Mouse (Mus musculus): ENCODE results near the gene Gm1110. TPM values are rescaled to one million over a fixed set of nuclear protein-coding genes. Genes with fewer than 3 reads are reported as not detected.
"Not testable (repeated sequence)": the region's sequence is repeated elsewhere in the genome, so short reads cannot be mapped to it uniquely, and the experiment has no call there.

The Gm1110 gene
- total RNA-seq (2022): not detected

- DNase-seq (ENCODE audit: low spot score in 2 of 2): no peak
Observed at GRCm38 (mm10) chr9:26922909-26923526, at the start of gene Gm1110. Gm1110 (minus strand) TSS chr9:26923111.

DNA sequence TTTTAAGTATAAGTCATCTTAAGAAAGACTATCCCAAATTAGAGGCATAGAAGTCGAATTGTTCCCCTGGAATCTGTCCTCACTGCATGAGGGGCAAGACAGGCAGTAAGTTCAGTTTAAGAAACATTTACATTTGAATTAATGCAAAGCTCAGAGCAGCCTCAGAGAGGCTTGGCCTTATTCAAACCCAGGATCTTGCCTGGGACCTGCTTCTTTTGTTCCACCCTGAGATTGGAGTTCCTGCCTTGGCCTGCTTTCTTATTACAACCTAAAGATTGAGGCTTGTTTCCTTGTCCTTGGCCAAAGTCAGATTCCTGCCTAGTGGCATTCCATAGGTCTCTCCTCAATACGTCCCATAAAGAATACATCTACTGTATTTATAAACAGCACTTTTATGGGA, 24.9 kb upstream of the Gm1110 start:
- DNase-seq (ENCODE audit: low spot score in 2 of 2): no peak

DNA sequence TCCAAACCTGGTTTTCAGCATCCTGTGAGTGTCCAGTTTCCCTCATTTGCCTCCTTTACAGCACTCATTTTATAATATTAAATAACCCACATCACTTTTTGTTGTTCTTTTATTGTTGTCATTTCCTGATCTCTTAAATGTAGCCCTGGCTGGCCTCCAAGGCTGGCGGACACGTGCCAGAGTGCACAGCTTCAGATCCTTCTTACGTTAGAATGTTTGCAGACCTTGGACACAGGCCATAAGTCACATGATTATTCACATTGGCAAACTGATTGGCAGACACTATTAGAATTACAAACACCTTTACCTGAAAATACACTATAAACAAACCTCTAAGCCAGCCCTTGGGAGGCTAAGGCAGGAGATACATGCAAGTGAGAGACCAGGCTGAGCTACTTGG, 1.2 kb upstream of the Gm1110 start:
- DNase-seq (ENCODE audit: low spot score in 2 of 2): no peak

GRCm38 (mm10) chr9:26919778-26920177, 3.1 kb downstream of the Gm1110 start:
- no peak for DNase-seq (ENCODE audit: low spot score in 2 of 2)

DNA sequence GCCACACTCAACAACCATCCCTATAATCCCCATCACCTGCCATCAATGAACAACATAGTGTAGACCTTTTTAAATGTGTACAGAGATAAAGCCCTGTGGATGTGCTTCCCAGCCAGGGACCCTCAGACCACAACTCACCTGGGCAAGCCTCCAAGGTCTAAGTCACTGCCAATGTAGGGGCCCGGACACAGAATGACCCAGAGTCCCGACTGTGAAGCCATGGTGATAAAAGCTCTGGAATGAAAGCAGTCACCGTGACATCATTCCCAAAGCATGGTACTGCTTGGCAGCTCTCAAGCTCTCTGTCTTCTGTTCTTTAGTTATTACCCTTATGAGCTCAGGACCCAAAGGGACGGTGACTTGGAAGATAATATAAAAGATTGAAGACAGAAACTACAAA, 9.8 kb downstream of the Gm1110 start:
- no peak for DNase-seq (ENCODE audit: low spot score in 2 of 2)

DNA sequence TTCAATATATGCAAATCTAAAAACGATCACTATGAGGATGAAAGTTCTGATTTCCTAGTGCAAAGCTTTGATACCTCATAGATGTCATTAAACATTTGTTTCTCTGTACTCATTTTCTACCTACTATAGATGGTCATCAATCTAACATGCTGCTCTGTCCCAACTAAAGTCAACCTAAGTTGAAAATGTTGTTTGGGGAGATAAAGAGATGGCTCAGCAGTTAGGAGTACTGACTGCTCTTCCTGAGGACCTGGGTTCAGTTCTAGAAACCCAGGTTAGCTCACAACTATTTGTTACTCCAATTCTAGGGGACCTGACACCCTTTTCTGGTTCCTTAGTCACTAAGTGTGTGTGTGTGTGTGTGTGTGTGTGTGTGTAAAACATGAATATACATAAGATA, 11.7 kb downstream of the Gm1110 start:
- DNase-seq (ENCODE audit: low spot score in 2 of 2): no peak

- DNase-seq (ENCODE audit: low spot score in 2 of 2): not testable (repeated sequence)
Observed at GRCm38 (mm10) chr9:26869856-26870255, 53.1 kb downstream of the Gm1110 start.

- DNase-seq (ENCODE audit: low spot score in 2 of 2): no peak
Observed at GRCm38 (mm10) chr9:26860751-26861150, 62.2 kb downstream of the Gm1110 start, which contains the start of gene Glb1l3. Glb1l3 (minus strand) TSS chr9:26860890.

GRCm38 (mm10) chr9:26831089-26831488, 91.8 kb downstream of the Gm1110 start:
- DNase-seq (ENCODE audit: low spot score in 2 of 2): no peak

Other genes with a start within 250 kb of the Gm1110 start
- 100 to 1,000 TPM; 197 to 241 (median 226) TPM for gene B3gat1, start 189.4 kb downstream of the Gm1110 start, total RNA-seq (2022)
- 1 to 10 TPM in 1 of 4 experiments, under 1 TPM in 3; 0.34 to 1.0 (median 0.44) TPM for gene Glb1l2, start 116.6 kb downstream of the Gm1110 start, total RNA-seq (2022)
- not detected for gene Glb1l3, start 62.2 kb downstream of the Gm1110 start, total RNA-seq (2022)
- 10 to 100 TPM; 33.4 to 46.6 (median 39.7) TPM for gene Acad8, start 76.5 kb upstream of the Gm1110 start, total RNA-seq (2022)
- 10 to 100 TPM; 84.4 to 97.1 (median 94.3) TPM for gene Thyn1, start 76.6 kb upstream of the Gm1110 start, total RNA-seq (2022)
- gene Vps26b, start 107.0 kb upstream of the Gm1110 start, total RNA-seq (2022): 100 to 1,000 TPM in 2 of 4 experiments, 10 to 100 TPM in 2; 93.9 to 110 (median 103) TPM
- gene Ncapd3, start 107.1 kb upstream of the Gm1110 start, total RNA-seq (2022): 10 to 100 TPM; 17.8 to 22.9 (median 21.7) TPM
- 10 to 100 TPM; 37.2 to 45.0 (median 41.6) TPM for gene Jam3, start 232.3 kb upstream of the Gm1110 start, total RNA-seq (2022)